Mouse (Mus musculus) yolk sac, embryonic 10.5 days (tissue): ENCODE data around the gene Urad.

Experiments used
- DNase-seq: peaks from one replicate; pipeline ENCODE4 v3.0.0-alpha.2; 2017; ENCODE audit warnings: low spot score

Gene Urad

GRCm38 (mm10) chr5:147322183-147322582 lies at the start of gene Urad:
Gene Urad (minus strand): TSS chr5:147322440.
- no peak for DNase-seq

GRCm38 (mm10) chr5:147370276-147370675 lies 48.0 kb upstream of the Urad start:
- DNase-seq: no peak

GRCm38 (mm10) chr5:147368221-147368620 lies 46.0 kb upstream of the Urad start:
- no peak for DNase-seq

GRCm38 (mm10) chr5:147365995-147366765 lies 43.9 kb upstream of the Urad start:
- DNase-seq: no peak

GRCm38 (mm10) chr5:147363054-147363453 lies 40.8 kb upstream of the Urad start:
- no peak for DNase-seq

- no peak for DNase-seq
Measured at GRCm38 (mm10) chr5:147358481-147358880, 36.2 kb upstream of the Urad start.

GRCm38 (mm10) chr5:147357536-147357935 lies 35.3 kb upstream of the Urad start:
- no peak for DNase-seq

- DNase-seq: no peak
Measured at GRCm38 (mm10) chr5:147356260-147357055, 34.2 kb upstream of the Urad start.

GRCm38 (mm10) chr5:147355788-147356187 lies 33.5 kb upstream of the Urad start:
- no peak for DNase-seq

GRCm38 (mm10) chr5:147354985-147355384 lies 32.7 kb upstream of the Urad start:
- no peak for DNase-seq

- no peak for DNase-seq
Measured at GRCm38 (mm10) chr5:147354161-147354780, 32.0 kb upstream of the Urad start.

GRCm38 (mm10) chr5:147351931-147352330 lies 29.7 kb upstream of the Urad start:
- no peak for DNase-seq

- DNase-seq: no peak
Measured at GRCm38 (mm10) chr5:147345981-147346380, 23.7 kb upstream of the Urad start.

- no peak for DNase-seq
Measured at GRCm38 (mm10) chr5:147343904-147344303, 21.7 kb upstream of the Urad start.

- DNase-seq: no peak
Measured at GRCm38 (mm10) chr5:147342901-147343300, 20.7 kb upstream of the Urad start.

GRCm38 (mm10) chr5:147340741-147341414 lies 18.6 kb upstream of the Urad start:
- DNase-seq: no peak

- no peak for DNase-seq
Measured at GRCm38 (mm10) chr5:147339560-147339959, 17.3 kb upstream of the Urad start.

GRCm38 (mm10) chr5:147338967-147339366 lies 16.7 kb upstream of the Urad start:
- DNase-seq: no peak

- no peak for DNase-seq
Measured at GRCm38 (mm10) chr5:147332711-147333110, 10.5 kb upstream of the Urad start.

- no peak for DNase-seq
Measured at GRCm38 (mm10) chr5:147331547-147331946, 9.3 kb upstream of the Urad start.

- DNase-seq: no peak
Measured at GRCm38 (mm10) chr5:147329946-147330345, 7.7 kb upstream of the Urad start.

GRCm38 (mm10) chr5:147327636-147328035 lies 5.4 kb upstream of the Urad start:
- DNase-seq: no peak
